Mouse (Mus musculus) heart, adult 2 months (tissue): ENCODE measurements at regions not wholly inside any gene's neighbourhood (a gene's known extent, or its start where the extent isn't known, plus 50 kb on each side); places are given as distances from the start of the nearest gene placed in this dataset.

ENCODE experiments used
- CTCF ChIP-seq: fragments of 200-600 bp; IDR thresholded peaks from 2 replicates; pipeline ENCODE4 v1.8.1; 2022; ENCODE audit warnings: antibody characterized with exemption, mild to moderate bottlenecking, moderate library complexity
- EP300 ChIP-seq: fragments of 200-500 bp; IDR thresholded peaks from 2 replicates; pipeline ENCODE4 v1.6.1; 2011; ENCODE audit warnings: low read depth, low read length, control low read depth; ENCODE audit not compliant: insufficient read depth
- POLR2A ChIP-seq: fragments of 200-500 bp; IDR thresholded peaks from 2 replicates; pipeline ENCODE4 v1.6.1; 2011; ENCODE audit warnings: mild to moderate bottlenecking, low read depth, low read length, control low read depth; ENCODE audit not compliant: insufficient read depth

- no peak for TF ChIP-seq CTCF
- no peak for TF ChIP-seq POLR2A
- no peak for TF ChIP-seq EP300
Observed at GRCm38 (mm10) chr5:46654189-46654588, 796.8 kb upstream of the Lcorl start.
